Mouse (Mus musculus) lung, postnatal 0 days (tissue): ENCODE data around the gene Bcl6. TPM values are rescaled to one million over a fixed set of nuclear protein-coding genes. Genes with fewer than 3 reads are reported as not detected.
A peak's percentile ranks its signal among the peaks of the same experiment; 100 is the strongest.

Experiments
- ATAC-seq: fragments of 200-750 bp; cut with Nextera tagmentation; 2 replicates; pipeline ENCODE4 v1.8.0; 2017; ENCODE audit warnings: moderate library complexity
- DNase-seq: peaks from one replicate; pipeline ENCODE4 v3.0.0-alpha.2; 2016; ENCODE audit warnings: low spot score
- H3K27ac ChIP-seq: fragments of 300-500 bp; sonication (generic); 2 replicates; pipeline ENCODE4 v1.5.1; 2014; ENCODE audit warnings: antibody characterized with exemption, mild to moderate bottlenecking, low read length, mixed read lengths
- H3K27me3 ChIP-seq: fragments of 300-500 bp; sonication (generic); replicated peaks from 2 replicates; pipeline ENCODE4 v1.6.1; 2014; ENCODE audit warnings: low read length, mixed read lengths; ENCODE audit not compliant: insufficient read depth
- H3K36me3 ChIP-seq: fragments of 300-500 bp; sonication (generic); 2 replicates; pipeline ENCODE4 v1.6.1; 2014; ENCODE audit warnings: low read length, mixed read lengths; ENCODE audit not compliant: insufficient read depth
- H3K4me1 ChIP-seq: fragments of 300-500 bp; sonication (generic); 2 replicates; pipeline ENCODE4 v1.6.1; 2014; ENCODE audit warnings: antibody characterized with exemption, low read depth, low read length, mixed read lengths; ENCODE audit not compliant: insufficient read depth
- H3K4me2 ChIP-seq: fragments of 300-500 bp; sonication (generic); replicated peaks from 2 replicates; pipeline ENCODE4 v1.6.1; 2014; ENCODE audit warnings: low read depth, mild to moderate bottlenecking, low read length, moderate library complexity, mixed read lengths
- H3K4me3 ChIP-seq: fragments of 300-500 bp; sonication (generic); 2 replicates; pipeline ENCODE4 v1.5.1; 2014; ENCODE audit warnings: low read depth, low read length
- H3K9ac ChIP-seq: fragments of 300-500 bp; sonication (generic); replicated peaks from 2 replicates; pipeline ENCODE4 v1.6.1; 2014; ENCODE audit warnings: low read depth, mild to moderate bottlenecking
- H3K9me3 ChIP-seq: fragments of 300-500 bp; sonication (generic); 2 replicates; pipeline ENCODE4 v1.6.1; 2016; ENCODE audit warnings: low read length, mixed read lengths
- CTCF ChIP-seq: IDR thresholded peaks from 2 replicates; pipeline ENCODE4 v1.5.1; 2016; ENCODE audit warnings: antibody characterized with exemption, mild to moderate bottlenecking
- EP300 ChIP-seq: IDR thresholded peaks from 2 replicates; pipeline ENCODE4 v1.6.1; 2016; ENCODE audit warnings: antibody characterized with exemption, mild to moderate bottlenecking, control low read depth
- WGBS: fragments of 180-500 bp; shearing (Covaris S2); extraction: QIAGEN DNeasy Blood & Tissue Kit; methylation state at CpG from one replicate; pipeline ENCODE4 v1.1.7; 2014; 5-methylcytosine and 5-hydroxymethylcytosine counted together
- polyA plus RNA-seq: library from polyadenylated mRNA; unstranded; fragments of >200 nt; fragmentation: Nextera tagmentation; extraction: Ambion mirVana; gene quantifications from 2 replicates; pipeline ENCODE4 v1.2.1, GENCODE M21; 2015

Gene Bcl6
- polyA plus RNA-seq, 1 experiment from 2014 or later = 2.3 TPM

GRCm38 (mm10) chr16:23972126-23972740 lies 16.4 kb downstream of the Bcl6 start:
- no peak overlapping the region for H3K9ac ChIP-seq
- H3K4me3 ChIP-seq = no peak overlapping the region
- H3K9me3 ChIP-seq = no peaks in the 10 kb centered on the region
- H3K27me3 ChIP-seq = no peaks in the 10 kb centered on the region
- no peak for TF ChIP-seq CTCF
- no peak for TF ChIP-seq EP300
- WGBS = 75% methylated on average over 20 of the region's 20 CpGs
- no peaks in the 10 kb centered on the region for H3K4me1 ChIP-seq
- DNase-seq = no peak
- no peak overlapping the region for H3K27ac ChIP-seq
- peaks cover 12% of the 10 kb centered on the region; the same call in 1 of the 2 replicates for H3K36me3 ChIP-seq
- ATAC-seq = no peak
- no peak overlapping the region for H3K4me2 ChIP-seq

DNA sequence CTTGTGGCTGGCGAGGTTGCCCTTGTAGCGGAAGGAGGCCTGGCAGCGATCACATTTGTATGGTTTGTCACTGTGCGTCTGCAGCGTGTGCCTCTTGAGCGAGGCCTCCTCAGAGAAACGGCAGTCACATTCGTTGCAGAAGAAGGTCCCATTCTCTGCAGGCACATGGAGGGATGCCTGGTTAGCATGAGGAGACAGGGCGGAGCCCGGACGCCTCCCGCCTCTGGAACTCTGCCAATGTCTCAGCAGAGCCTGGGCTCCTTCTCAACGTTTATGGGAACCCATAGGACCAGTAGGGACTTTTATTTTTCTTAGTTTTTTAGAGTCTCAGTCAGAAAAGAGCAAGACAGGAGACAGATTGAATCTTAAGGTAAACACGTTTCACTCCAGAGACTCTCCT lies 18.7 kb downstream of the Bcl6 start:
- H3K4me2 ChIP-seq = no peak overlapping the region
- no peak overlapping the region for H3K4me3 ChIP-seq
- 61% methylated on average over 14 of the region's 14 CpGs for WGBS
- DNase-seq = peak; percentile 60
- H3K4me1 ChIP-seq = no peaks in the 10 kb centered on the region
- peak; percentile 18; the same call in 1 of the 2 replicates for ATAC-seq
- H3K9me3 ChIP-seq = no peaks in the 10 kb centered on the region
- TF ChIP-seq EP300 (no peak), CTCF (no peak)
- H3K27me3 ChIP-seq = no peaks in the 10 kb centered on the region
- H3K9ac ChIP-seq = no peak overlapping the region
- peaks cover 12% of the 10 kb centered on the region; the same call in 1 of the 2 replicates for H3K36me3 ChIP-seq
- H3K27ac ChIP-seq = peak overlapping the region; percentile 76; the same call in 1 of the 2 replicates

GRCm38 (mm10) chr16:23968888-23969287 lies 19.8 kb downstream of the Bcl6 start:
- no peaks in the 10 kb centered on the region for H3K4me1 ChIP-seq
- DNase-seq (peak; percentile 81), ATAC-seq (peak; percentile 79)
- peaks cover 12% of the 10 kb centered on the region; the same call in 1 of the 2 replicates for H3K36me3 ChIP-seq
- H3K4me2 ChIP-seq = no peak overlapping the region
- H3K27ac ChIP-seq = peak overlapping the region; percentile 76; the same call in 1 of the 2 replicates
- 66% methylated on average over 4 of the region's 4 CpGs for WGBS
- H3K27me3 ChIP-seq = no peaks in the 10 kb centered on the region
- TF ChIP-seq CTCF (no peak), EP300 (peak; percentile 47; the same call in 1 of the 2 replicates)
- no peaks in the 10 kb centered on the region for H3K9me3 ChIP-seq
- no peak overlapping the region for H3K9ac ChIP-seq
- no peak overlapping the region for H3K4me3 ChIP-seq

GRCm38 (mm10) chr16:23967301-23967700 lies 21.4 kb downstream of the Bcl6 start:
- peaks cover 8% of the 10 kb centered on the region; the same call in 1 of the 2 replicates for H3K36me3 ChIP-seq
- no peak overlapping the region for H3K27ac ChIP-seq
- H3K27me3 ChIP-seq = no peaks in the 10 kb centered on the region
- DNase-seq = peak; percentile 70
- H3K9ac ChIP-seq = no peak overlapping the region
- 74% methylated on average over 7 of the region's 7 CpGs for WGBS
- peak; percentile 49; the same call in 1 of the 2 replicates for TF ChIP-seq EP300
- peak; percentile 73 for TF ChIP-seq CTCF
- no peaks in the 10 kb centered on the region for H3K9me3 ChIP-seq
- no peak overlapping the region for H3K4me3 ChIP-seq
- peak; percentile 54 for ATAC-seq
- H3K4me2 ChIP-seq = no peak overlapping the region
- H3K4me1 ChIP-seq = no peaks in the 10 kb centered on the region

- ATAC-seq (no peak), DNase-seq (no peak)
- H3K27me3 ChIP-seq = no peaks in the 10 kb centered on the region
- no peak for TF ChIP-seq EP300
- H3K36me3 ChIP-seq = peaks cover 4% of the 10 kb centered on the region; the same call in 1 of the 2 replicates
- H3K4me1 ChIP-seq = no peaks in the 10 kb centered on the region
- no peak overlapping the region for H3K27ac ChIP-seq
- WGBS = 83% methylated on average over 14 of the region's 14 CpGs
- H3K4me2 ChIP-seq = no peak overlapping the region
- H3K9me3 ChIP-seq = no peaks in the 10 kb centered on the region
- no peak overlapping the region for H3K9ac ChIP-seq
- H3K4me3 ChIP-seq = no peak overlapping the region
These were observed 22.6 kb downstream of the Bcl6 start for GRCm38 (mm10) chr16:23966066-23966465.

DNA sequence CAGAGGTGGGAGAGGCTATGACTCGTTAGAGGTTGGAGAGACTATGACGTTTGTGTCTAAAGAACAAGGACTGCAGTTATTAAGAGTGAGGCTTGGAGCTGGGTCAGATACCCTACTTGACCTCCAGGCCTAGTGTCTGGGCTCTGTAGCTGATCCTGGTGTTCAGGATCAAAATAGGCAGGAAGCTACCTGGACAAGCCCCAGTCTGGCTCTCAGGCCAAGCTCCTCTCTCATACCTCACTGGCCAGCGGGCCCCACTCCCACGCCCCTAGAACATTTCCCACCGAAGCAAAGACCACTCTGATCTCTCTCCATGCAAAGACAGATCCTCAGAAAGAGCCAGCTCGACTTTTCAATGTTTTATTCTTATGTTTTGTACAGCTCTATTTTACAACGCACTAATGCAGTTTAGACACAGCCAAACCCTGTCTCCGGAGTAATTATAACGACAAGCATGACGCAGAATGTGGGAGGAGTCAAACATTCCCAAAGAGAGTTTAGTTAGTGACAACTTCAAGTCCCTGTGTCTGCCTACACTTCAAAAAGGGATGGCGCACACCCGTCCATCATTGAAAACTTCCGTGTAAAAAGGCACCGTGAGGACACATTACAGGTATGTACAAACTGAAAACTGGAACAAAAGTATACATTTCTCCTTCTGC lies 23.8 kb downstream of the Bcl6 start:
- no peak overlapping the region for H3K4me2 ChIP-seq
- TF ChIP-seq CTCF (no peak), EP300 (no peak)
- no peaks in the 10 kb centered on the region for H3K9me3 ChIP-seq
- H3K9ac ChIP-seq = no peak overlapping the region
- no peak overlapping the region for H3K27ac ChIP-seq
- WGBS = 71% methylated on average over 14 of the region's 14 CpGs
- no peak overlapping the region for H3K4me3 ChIP-seq
- peaks cover 4% of the 10 kb centered on the region; the same call in 1 of the 2 replicates for H3K36me3 ChIP-seq
- no peaks in the 10 kb centered on the region for H3K4me1 ChIP-seq
- no peaks in the 10 kb centered on the region for H3K27me3 ChIP-seq
- no peak for ATAC-seq
- no peak for DNase-seq
